Mouse (Mus musculus) midbrain, embryonic 12.5 days (tissue): ENCODE data around the gene Cpne5. TPM values are rescaled to one million over a fixed set of nuclear protein-coding genes. Genes with fewer than 3 reads are reported as not detected.

Source experiments
- ATAC-seq: fragments of 200-750 bp; cut with Nextera tagmentation; 2 replicates; pipeline ENCODE4 v1.8.0; 2017; ENCODE audit warnings: low read depth, moderate TSS enrichment, moderate library complexity; ENCODE audit not compliant: low FRiP score
- H3K27ac ChIP-seq: fragments of 300-500 bp; sonication (generic); replicated peaks from 2 replicates; pipeline ENCODE4 v1.5.1; 2016; ENCODE audit warnings: mild to moderate bottlenecking
- H3K27me3 ChIP-seq: fragments of 300-500 bp; sonication (generic); 2 replicates; pipeline ENCODE4 v1.6.1; 2016; ENCODE audit warnings: mild to moderate bottlenecking
- H3K36me3 ChIP-seq: fragments of 300-500 bp; sonication (generic); 2 replicates; pipeline ENCODE4 v1.6.1; 2016
- H3K4me1 ChIP-seq: fragments of 300-500 bp; sonication (generic); 2 replicates; pipeline ENCODE4 v1.6.1; 2016
- H3K4me2 ChIP-seq: fragments of 300-500 bp; sonication (generic); replicated peaks from 2 replicates; pipeline ENCODE4 v1.6.1; 2016; ENCODE audit warnings: mild to moderate bottlenecking, moderate library complexity
- H3K4me3 ChIP-seq: fragments of 300-500 bp; sonication (generic); 2 replicates; pipeline ENCODE4 v1.5.1; 2016; ENCODE audit warnings: mild to moderate bottlenecking
- H3K9ac ChIP-seq: fragments of 300-500 bp; sonication (generic); replicated peaks from 2 replicates; pipeline ENCODE4 v1.6.1; 2016; ENCODE audit warnings: mild to moderate bottlenecking, moderate library complexity
- H3K9me3 ChIP-seq: fragments of 300-500 bp; sonication (generic); 2 replicates; pipeline ENCODE4 v1.6.1; 2016; ENCODE audit warnings: mild to moderate bottlenecking
- WGBS: fragments of 180-500 bp; shearing (Covaris S2); methylation state at CpG from one replicate; pipeline ENCODE4 v1.1.7; 2016; 5-methylcytosine and 5-hydroxymethylcytosine counted together
- polyA plus RNA-seq: library from polyadenylated mRNA; unstranded; fragments of >200 nt; fragmentation: Nextera tagmentation; extraction: Ambion mirVana; gene quantifications from 2 replicates; pipeline ENCODE4 v1.2.1, GENCODE M21; 2016

The Cpne5 gene
- polyA plus RNA-seq, 1 experiment from 2014 or later: 12.6 TPM

GRCm38 (mm10) chr17:29147273-29147672 lies 90.7 kb downstream of the Cpne5 start:
- Histone ChIP-seq H3K36me3 (no peaks in the 10 kb centered on the region), H3K9me3 (0 out of 2 replicates have a peak, but pooled peaks cover 9% of the 10 kb centered on the region), H3K4me2 (no peak overlapping the region), H3K9ac (0 out of 2 replicates have a peak overlapping the region, but pooled peaks have one; percentile 7), H3K4me1 (0 out of 2 replicates have a peak, but pooled peaks cover 5% of the 10 kb centered on the region), H3K4me3 (no peak overlapping the region), H3K27ac (no peak overlapping the region), H3K27me3 (no peaks in the 10 kb centered on the region)
- 77% methylated on average over 14 of the region's 14 CpGs for WGBS
- ATAC-seq: no peak

GRCm38 (mm10) chr17:29145101-29145500 lies 92.9 kb downstream of the Cpne5 start:
- Histone ChIP-seq H3K4me2 (no peak overlapping the region), H3K4me3 (no peak overlapping the region), H3K27ac (no peak overlapping the region), H3K27me3 (no peaks in the 10 kb centered on the region), H3K9me3 (0 out of 2 replicates have a peak, but pooled peaks cover 9% of the 10 kb centered on the region), H3K4me1 (0 out of 2 replicates have a peak, but pooled peaks cover 5% of the 10 kb centered on the region), H3K36me3 (no peaks in the 10 kb centered on the region), H3K9ac (no peak overlapping the region)
- no peak for ATAC-seq
- WGBS: 92% methylated on average over 12 of the region's 12 CpGs

DNA sequence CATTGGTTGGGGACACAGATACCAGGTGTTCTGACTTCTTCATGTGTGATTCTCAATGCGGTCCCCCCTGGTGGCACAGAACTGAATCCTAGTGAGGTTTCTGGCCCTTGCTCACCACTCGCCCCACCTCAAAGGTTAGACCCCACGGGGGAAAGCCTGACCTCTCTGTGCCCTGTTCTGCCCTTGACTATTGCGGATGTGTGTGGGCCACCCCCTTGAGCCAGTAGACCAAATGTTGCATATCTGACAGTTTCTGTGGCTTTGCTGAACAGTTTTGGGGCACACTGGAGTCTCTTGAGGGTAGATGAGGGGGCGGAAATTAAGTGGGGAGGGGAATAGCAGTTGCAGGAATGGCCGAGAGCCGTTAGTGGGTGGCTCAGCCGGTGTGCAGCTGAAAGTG lies 94.7 kb downstream of the Cpne5 start:
- Histone ChIP-seq H3K9ac (no peak overlapping the region), H3K4me3 (no peak overlapping the region), H3K4me2 (no peak overlapping the region), H3K36me3 (no peaks in the 10 kb centered on the region), H3K27ac (no peak overlapping the region), H3K27me3 (no peaks in the 10 kb centered on the region), H3K4me1 (0 out of 2 replicates have a peak, but pooled peaks cover 5% of the 10 kb centered on the region), H3K9me3 (0 out of 2 replicates have a peak, but pooled peaks cover 9% of the 10 kb centered on the region)
- WGBS: 88% methylated on average over 8 of the region's 8 CpGs
- no peak for ATAC-seq

DNA sequence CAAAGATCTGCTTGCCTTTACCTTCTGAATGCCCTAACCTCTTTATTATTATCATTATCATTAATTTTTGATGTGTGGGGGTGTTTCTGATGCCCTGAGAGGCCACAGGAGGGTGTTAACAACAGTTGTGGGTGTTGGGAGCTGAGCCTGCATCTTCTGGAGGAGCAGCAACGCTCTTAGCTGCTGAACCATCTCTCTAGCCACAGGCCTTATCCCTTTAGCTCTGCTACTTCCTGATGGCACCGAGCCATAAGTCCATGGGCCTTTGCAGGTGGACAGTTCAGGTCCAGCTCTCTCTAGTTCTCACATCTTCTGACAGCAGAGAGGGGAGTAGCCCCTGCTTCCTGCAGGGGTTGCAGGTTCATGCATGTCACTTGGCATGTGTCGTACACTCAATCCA lies 96.4 kb downstream of the Cpne5 start:
- 0 out of 2 replicates have a peak, but pooled peaks cover 9% of the 10 kb centered on the region for H3K9me3 ChIP-seq
- ATAC-seq: no peak
- H3K4me2 ChIP-seq: no peak overlapping the region
- no peak overlapping the region for H3K27ac ChIP-seq
- no peaks in the 10 kb centered on the region for H3K27me3 ChIP-seq
- WGBS: 83% methylated on average over 3 of the region's 3 CpGs
- no peak overlapping the region for H3K4me3 ChIP-seq
- H3K4me1 ChIP-seq: no peaks in the 10 kb centered on the region
- no peak overlapping the region for H3K9ac ChIP-seq
- no peaks in the 10 kb centered on the region for H3K36me3 ChIP-seq

DNA sequence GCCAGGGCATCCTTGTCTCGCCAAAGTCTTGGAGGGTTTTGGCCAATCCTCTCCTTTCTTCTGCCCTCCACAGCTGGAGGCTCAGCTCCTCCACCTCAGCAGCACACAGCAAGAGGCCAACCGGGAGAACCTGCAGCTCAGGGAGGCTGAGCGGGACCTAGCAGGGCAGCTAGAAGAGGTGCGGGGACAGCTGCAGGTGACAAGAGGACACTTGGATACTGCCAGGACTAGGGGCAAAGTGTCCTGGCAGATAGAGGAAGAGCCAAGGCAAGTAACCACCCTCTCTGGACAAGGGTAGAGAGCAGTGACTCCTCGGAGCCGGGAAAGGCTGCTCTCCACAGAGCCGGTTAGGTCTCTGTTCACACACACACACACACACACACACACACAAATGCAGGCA lies 100.1 kb downstream of the Cpne5 start:
- Histone ChIP-seq H3K27me3 (no peaks in the 10 kb centered on the region; the same call in 1 of the 2 replicates), H3K9ac (no peak overlapping the region), H3K4me2 (no peak overlapping the region), H3K4me3 (no peak overlapping the region), H3K36me3 (no peaks in the 10 kb centered on the region), H3K27ac (no peak overlapping the region), H3K4me1 (no peaks in the 10 kb centered on the region), H3K9me3 (no peaks in the 10 kb centered on the region)
- ATAC-seq: no peak
- 82% methylated on average over 7 of the region's 7 CpGs for whole genome bisulfite sequencing

DNA sequence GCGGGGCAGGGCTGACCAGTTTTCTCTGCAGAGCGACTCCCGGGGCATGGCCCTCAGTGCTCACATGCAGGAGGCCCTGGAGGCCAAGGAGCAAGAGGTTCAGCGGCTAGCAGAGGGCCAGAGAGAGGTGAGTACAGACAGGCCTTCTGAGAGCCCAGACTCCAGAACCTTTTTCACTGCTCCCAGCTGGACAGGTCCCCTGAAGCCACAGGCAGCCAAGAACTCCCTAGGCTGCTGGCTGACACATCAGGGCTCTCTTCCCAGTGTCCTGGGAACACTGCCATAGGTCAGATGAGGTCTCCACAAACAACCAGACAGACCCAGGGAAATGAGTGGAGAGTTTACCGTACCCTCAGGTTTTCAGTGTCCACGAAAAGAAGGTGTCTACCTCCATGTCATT lies 101.7 kb downstream of the Cpne5 start:
- Histone ChIP-seq H3K4me2 (no peak overlapping the region), H3K4me1 (no peaks in the 10 kb centered on the region; the same call in 1 of the 2 replicates), H3K27ac (no peak overlapping the region), H3K36me3 (no peaks in the 10 kb centered on the region), H3K9ac (no peak overlapping the region), H3K4me3 (no peak overlapping the region), H3K9me3 (no peaks in the 10 kb centered on the region), H3K27me3 (no peaks in the 10 kb centered on the region; the same call in 1 of the 2 replicates)
- WGBS: 61% methylated on average over 6 of the region's 6 CpGs
- ATAC-seq: no peak

- Histone ChIP-seq H3K27ac (no peak overlapping the region), H3K4me2 (no peak overlapping the region), H3K9me3 (no peaks in the 10 kb centered on the region), H3K36me3 (no peaks in the 10 kb centered on the region), H3K27me3 (no peaks in the 10 kb centered on the region; the same call in 1 of the 2 replicates), H3K9ac (no peak overlapping the region), H3K4me1 (no peaks in the 10 kb centered on the region; the same call in 1 of the 2 replicates), H3K4me3 (no peak overlapping the region)
- ATAC-seq: no peak
- 76% methylated on average over 5 of the region's 5 CpGs for WGBS
Observed at GRCm38 (mm10) chr17:29135066-29135465, 102.9 kb downstream of the Cpne5 start.

DNA sequence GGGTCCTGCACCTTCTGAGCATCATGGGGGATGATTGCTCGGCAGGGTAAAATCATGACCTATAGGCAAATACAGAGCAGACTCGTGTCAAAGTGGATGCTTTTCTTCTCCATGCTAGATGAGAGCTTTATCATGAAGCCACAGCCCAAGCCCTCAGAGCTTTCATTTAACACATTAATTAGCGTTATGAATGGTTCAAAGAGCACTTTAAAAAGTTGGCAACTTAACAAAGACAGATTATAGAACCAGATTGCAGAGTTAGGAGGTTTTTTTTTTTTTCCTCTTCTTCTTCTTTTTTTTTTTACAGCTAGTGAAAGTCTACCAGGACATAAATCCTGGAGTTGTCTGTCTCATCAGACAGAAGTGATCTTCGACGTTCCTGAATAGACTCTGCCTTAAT lies 108.6 kb downstream of the Cpne5 start:
- no peaks in the 10 kb centered on the region for H3K36me3 ChIP-seq
- no peak for ATAC-seq
- H3K9ac ChIP-seq: no peak overlapping the region
- WGBS: 49% methylated on average over 5 of the region's 5 CpGs
- no peaks in the 10 kb centered on the region for H3K27me3 ChIP-seq
- H3K4me2 ChIP-seq: no peak overlapping the region
- H3K27ac ChIP-seq: no peak overlapping the region
- no peak overlapping the region for H3K4me3 ChIP-seq
- peaks cover 2% of the 10 kb centered on the region; the same call in 1 of the 2 replicates for H3K4me1 ChIP-seq
- H3K9me3 ChIP-seq: no peaks in the 10 kb centered on the region

GRCm38 (mm10) chr17:29126561-29126960 lies 111.4 kb downstream of the Cpne5 start:
- Histone ChIP-seq H3K9me3 (no peaks in the 10 kb centered on the region), H3K4me3 (no peak overlapping the region), H3K27me3 (no peaks in the 10 kb centered on the region), H3K27ac (no peak overlapping the region), H3K36me3 (no peaks in the 10 kb centered on the region), H3K4me1 (peaks cover 2% of the 10 kb centered on the region; the same call in 1 of the 2 replicates), H3K4me2 (no peak overlapping the region), H3K9ac (no peak overlapping the region)
- no peak for ATAC-seq
- WGBS: 86% methylated on average over 3 of the region's 3 CpGs

DNA sequence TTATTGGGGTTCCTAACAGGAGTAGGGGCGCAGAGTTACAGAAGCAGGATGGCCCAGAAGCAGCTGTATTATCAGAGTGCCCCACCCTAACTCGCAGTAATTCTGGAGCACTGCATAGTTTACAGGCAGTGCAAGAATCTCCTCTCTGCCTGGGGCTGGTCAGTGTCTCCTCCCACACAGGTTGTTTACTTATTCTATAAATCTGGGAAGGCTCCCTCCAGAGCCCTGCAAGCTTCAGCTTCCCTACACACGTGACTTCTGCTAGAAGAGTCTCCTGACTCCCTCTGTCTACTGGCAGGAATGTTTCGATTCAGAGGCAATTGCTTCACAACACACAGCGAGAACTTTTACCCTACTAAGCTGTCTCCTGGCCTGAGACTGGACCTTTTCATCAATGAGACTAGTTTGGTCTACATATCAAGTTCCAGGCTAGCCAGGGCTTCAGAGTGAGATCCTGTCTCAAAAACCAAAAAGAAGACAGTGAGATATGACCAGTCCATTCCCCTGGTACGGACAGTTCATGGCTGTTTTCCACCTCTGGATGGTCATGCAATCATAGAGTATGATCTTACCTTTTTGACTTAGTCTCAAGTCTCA lies 114.3 kb downstream of the Cpne5 start:
- Histone ChIP-seq H3K27me3 (no peaks in the 10 kb centered on the region), H3K9ac (no peak overlapping the region), H3K9me3 (no peaks in the 10 kb centered on the region), H3K36me3 (no peaks in the 10 kb centered on the region), H3K27ac (no peak overlapping the region), H3K4me2 (no peak overlapping the region), H3K4me3 (no peak overlapping the region), H3K4me1 (no peaks in the 10 kb centered on the region)
- no peak for ATAC-seq
- WGBS: 80% methylated on average over 6 of the region's 6 CpGs

GRCm38 (mm10) chr17:29122817-29123216 lies 115.2 kb downstream of the Cpne5 start:
- Histone ChIP-seq H3K9me3 (no peaks in the 10 kb centered on the region), H3K27me3 (no peaks in the 10 kb centered on the region), H3K4me1 (no peaks in the 10 kb centered on the region), H3K4me3 (no peak overlapping the region), H3K36me3 (no peaks in the 10 kb centered on the region), H3K27ac (no peak overlapping the region), H3K9ac (no peak overlapping the region), H3K4me2 (no peak overlapping the region)
- WGBS: 80% methylated on average over 6 of the region's 6 CpGs
- no peak for ATAC-seq

DNA sequence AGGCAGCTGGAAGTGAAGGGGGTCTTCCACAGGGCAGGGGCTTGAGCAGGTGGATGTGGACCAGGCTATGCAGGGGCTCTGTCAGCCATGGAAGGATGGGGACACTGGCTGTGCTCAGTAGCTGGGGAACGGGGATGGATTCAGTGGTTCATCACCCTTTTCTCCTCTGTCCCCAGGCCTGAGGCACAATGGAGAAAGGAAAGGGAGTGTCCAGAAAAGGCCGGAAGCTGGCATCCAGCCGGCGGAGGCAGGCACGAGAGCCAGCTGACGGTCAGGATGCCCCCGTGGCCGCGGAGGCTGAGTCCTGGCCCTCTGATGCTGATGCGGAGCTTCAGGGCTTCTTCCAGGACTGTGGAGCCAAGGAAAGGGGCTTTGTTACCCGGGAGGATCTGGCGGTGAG lies 117.3 kb downstream of the Cpne5 start:
- Histone ChIP-seq H3K4me2 (no peak overlapping the region), H3K27ac (no peak overlapping the region), H3K4me3 (no peak overlapping the region), H3K27me3 (no peaks in the 10 kb centered on the region), H3K9ac (no peak overlapping the region), H3K36me3 (no peaks in the 10 kb centered on the region), H3K9me3 (no peaks in the 10 kb centered on the region), H3K4me1 (no peaks in the 10 kb centered on the region)
- 58% methylated on average over 12 of the region's 12 CpGs for WGBS
- no peak for ATAC-seq

- no peak overlapping the region for H3K4me2 ChIP-seq
- 71% methylated on average over 5 of the region's 5 CpGs for WGBS
- H3K4me3 ChIP-seq: no peak overlapping the region
- no peaks in the 10 kb centered on the region for H3K9me3 ChIP-seq
- H3K27me3 ChIP-seq: no peaks in the 10 kb centered on the region; the same call in 1 of the 2 replicates
- no peak for ATAC-seq
- no peak overlapping the region for H3K27ac ChIP-seq
- H3K9ac ChIP-seq: no peak overlapping the region
- H3K36me3 ChIP-seq: no peaks in the 10 kb centered on the region
- no peaks in the 10 kb centered on the region for H3K4me1 ChIP-seq
Observed at GRCm38 (mm10) chr17:29118057-29118456, 119.9 kb downstream of the Cpne5 start.
